Mouse (Mus musculus) ES-E14 (cell line): ENCODE results near the gene Dclk3. TPM values are rescaled to one million over a fixed set of nuclear protein-coding genes. Genes with fewer than 3 reads are reported as not detected.

Experiments
- DNase-seq: peaks from one replicate; pipeline ENCODE4 v3.0.0-alpha.2; 2013; ENCODE audit warnings: low read depth, low spot score
- H3K27ac ChIP-seq: 2 replicates; pipeline ENCODE4 v1.5.1; 2012; ENCODE audit warnings: low read depth, mild to moderate bottlenecking, low read length, moderate library complexity, mixed read lengths; ENCODE audit not compliant: poor library complexity, insufficient read depth, severe bottlenecking
- H3K36me3 ChIP-seq: 2 replicates; pipeline ENCODE4 v1.6.1; 2012; ENCODE audit warnings: mild to moderate bottlenecking, low read length, moderate library complexity, mixed read lengths; ENCODE audit not compliant: control insufficient read depth, poor library complexity, insufficient read depth, severe bottlenecking
- H3K4me1 ChIP-seq, 2 experiments: fragments of 150-350 bp in 1 of 2; sonication (generic) in 1 of 2; 2 replicates each; pipeline ENCODE4 v1.6.1; 2012; ENCODE audit warnings: low read length in 2 of 2, mild to moderate bottlenecking in 1 of 2, mixed read lengths in 1 of 2; ENCODE audit not compliant: control insufficient read depth in 2 of 2, insufficient read depth in 2 of 2, poor library complexity in 1 of 2
- H3K4me3 ChIP-seq, 2 experiments: fragments of 150-350 bp in 1 of 2; sonication (generic) in 1 of 2; 2 replicates each; pipeline ENCODE4 v1.5.1; 2012; ENCODE audit warnings: low read length in 2 of 2, low read depth in 1 of 2, mild to moderate bottlenecking in 1 of 2, mixed read lengths in 1 of 2; ENCODE audit not compliant: insufficient read depth in 1 of 2, poor library complexity in 1 of 2, severe bottlenecking in 1 of 2
- H3K9ac ChIP-seq: 2 replicates; pipeline ENCODE4 v1.6.1; 2012; ENCODE audit warnings: low read depth, mild to moderate bottlenecking, low read length, mixed read lengths; ENCODE audit not compliant: poor library complexity, insufficient read depth, severe bottlenecking
- H3K9me3 ChIP-seq: fragments of 150-350 bp; sonication (generic); 2 replicates; pipeline ENCODE4 v1.6.1; 2012; ENCODE audit warnings: low read depth, mild to moderate bottlenecking, low read length; ENCODE audit not compliant: control insufficient read depth, insufficient read depth
- CHD2 ChIP-seq: IDR thresholded peaks from 2 replicates; pipeline ENCODE4 v1.6.1; 2014; ENCODE audit warnings: mild to moderate bottlenecking, low read depth, low read length, inconsistent platforms
- HCFC1 ChIP-seq: IDR thresholded peaks from 2 replicates; pipeline ENCODE4 v1.6.1; 2012; ENCODE audit warnings: low read length, inconsistent platforms, borderline replicate concordance; ENCODE audit not compliant: insufficient read depth
- MAFK ChIP-seq: IDR thresholded peaks from 2 replicates; pipeline ENCODE4 v1.6.1; 2014; ENCODE audit warnings: mild to moderate bottlenecking, low read depth, low read length, inconsistent platforms; ENCODE audit not compliant: insufficient read depth
- ZC3H11A ChIP-seq: IDR thresholded peaks from 2 replicates; pipeline ENCODE4 v1.6.1; 2012; ENCODE audit warnings: low read depth, mild to moderate bottlenecking, inconsistent platforms, low read length, borderline replicate concordance
- ZNF384 ChIP-seq: IDR thresholded peaks from 2 replicates; pipeline ENCODE4 v1.6.1; 2012; ENCODE audit warnings: low read depth, low read length, inconsistent platforms
- in situ Hi-C, 2 experiments: fragments of 600-800 bp; cut with MboI; formaldehyde crosslinking; loops; one replicate each; pipeline ENCODE4 v1.15.1; 2025; ENCODE audit warnings: low sequenced_read_pairs in 2 of 2, inconsistent platforms in 1 of 2; ENCODE audit not compliant: unreplicated experiment in 2 of 2
- total RNA-seq: library from RNA; depleted of rRNA; stranded (reverse); fragments of 300-350 nt; gene quantifications from 2 replicates; pipeline ENCODE4 v1.2.3, GENCODE M21; 2012

Gene Dclk3
- total RNA-seq, 1 experiment, result 0.40 TPM

DNA sequence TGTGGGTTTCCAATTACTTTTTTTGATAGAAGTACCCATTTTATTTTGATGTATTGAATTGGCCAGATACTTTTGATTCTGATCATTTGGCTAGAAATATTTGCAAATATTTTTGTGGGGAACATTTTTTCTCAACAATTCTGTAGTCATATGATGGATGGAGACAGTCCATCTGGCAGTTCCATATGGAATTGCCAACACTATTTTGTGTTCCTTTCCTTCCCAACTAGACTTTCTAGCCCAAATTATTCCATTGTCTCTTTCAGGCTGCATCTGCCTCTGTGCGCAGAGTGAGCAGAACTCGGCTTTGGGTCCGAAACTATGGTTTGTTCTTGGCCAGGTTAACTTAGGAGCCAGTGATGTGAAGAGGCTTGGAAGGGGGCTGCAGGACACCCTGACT is 42.1 kb downstream of the Dclk3 start:
- Histone ChIP-seq H3K9me3 (no peaks in the 10 kb centered on the region), H3K27ac (no peak overlapping the region), H3K4me3 (no peak overlapping the region), H3K4me1 (peaks cover 0 to 3% of the 10 kb centered on the region in 2 experiments; a peak in 1 of 4 replicates), H3K9ac (no peak overlapping the region), H3K36me3 (no peaks in the 10 kb centered on the region)
- TF ChIP-seq HCFC1 (no peak), MAFK (no peak), ZC3H11A (no peak), ZNF384 (no peak), CHD2 (no peak)
- in situ Hi-C loops, result no loop called here
- DNase-seq, result no peak

- Histone ChIP-seq H3K4me3 (no peak overlapping the region), H3K27ac (no peak overlapping the region), H3K36me3 (no peaks in the 10 kb centered on the region), H3K9ac (no peak overlapping the region), H3K9me3 (no peaks in the 10 kb centered on the region), H3K4me1 (peaks cover 0 to 12% of the 10 kb centered on the region in 2 experiments; a peak in 2 of 4 replicates)
- TF ChIP-seq MAFK (no peak), ZC3H11A (no peak), HCFC1 (no peak), CHD2 (no peak), ZNF384 (no peak)
- DNase-seq, result peak; percentile 74
- in situ Hi-C loops, result no loop called here
Measured at GRCm38 (mm10) chr9:111486645-111487477, 48.0 kb downstream of the Dclk3 start.

- TF ChIP-seq ZC3H11A (no peak), HCFC1 (no peak), CHD2 (no peak), MAFK (no peak), ZNF384 (no peak)
- H3K9me3 ChIP-seq, result no peaks in the 10 kb centered on the region
- H3K27ac ChIP-seq, result no peak overlapping the region
- no peak for DNase-seq
- H3K36me3 ChIP-seq, result no peaks in the 10 kb centered on the region
- in situ Hi-C loops, result no loop called here
- peaks cover 0 to 11% of the 10 kb centered on the region in 2 experiments; a peak in 2 of 4 replicates for H3K4me1 ChIP-seq
- H3K9ac ChIP-seq, result no peak overlapping the region
- no peak overlapping the region for H3K4me3 ChIP-seq
Measured at GRCm38 (mm10) chr9:111490583-111490982, 51.7 kb downstream of the Dclk3 start.

- Histone ChIP-seq H3K9ac (no peak overlapping the region), H3K9me3 (no peaks in the 10 kb centered on the region), H3K4me3 (no peak overlapping the region), H3K36me3 (no peaks in the 10 kb centered on the region), H3K27ac (no peak overlapping the region), H3K4me1 (peaks cover 0 to 8% of the 10 kb centered on the region in 2 experiments; a peak in 2 of 4 replicates)
- DNase-seq, result no peak
- no peak for TF ChIP-seq ZNF384
- no peak for TF ChIP-seq MAFK
- no peak for TF ChIP-seq ZC3H11A
- in situ Hi-C loops, result no loop called here
Measured at GRCm38 (mm10) chr9:111491280-111491679, 52.4 kb downstream of the Dclk3 start.
